Mouse (Mus musculus): ENCODE results near the gene Slc16a2. TPM values are rescaled to one million over a fixed set of nuclear protein-coding genes. Genes with fewer than 3 reads are reported as not detected.

Gene Slc16a2
- polyA plus RNA-seq, 1 experiment = 14.2 TPM

DNA sequence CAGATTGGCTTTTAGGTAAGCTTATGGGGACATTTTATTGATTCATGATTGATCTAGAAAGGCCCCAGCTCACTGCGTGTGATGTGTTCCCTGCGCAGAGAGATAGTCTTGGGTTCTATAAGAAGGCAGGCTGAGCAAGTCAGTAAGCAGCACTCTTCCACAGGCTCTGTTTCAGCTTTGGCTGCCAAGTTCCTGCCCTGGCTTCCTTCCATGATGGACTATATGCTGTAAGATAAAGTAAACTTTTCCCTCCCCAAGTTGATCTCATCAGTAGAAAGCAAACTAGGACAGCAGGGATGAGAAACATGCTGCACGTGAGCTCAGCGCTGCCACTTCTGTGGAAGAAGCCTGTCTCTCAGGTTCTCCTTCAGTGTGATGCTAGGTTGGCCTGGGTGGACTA lies 117.2 kb downstream of the Slc16a2 start:
- TF ChIP-seq CTCF (IDR thresholded peaks at IDR 0.05; ENCODE audit: low read depth, low read length) (no peak), POLR2A (IDR thresholded peaks at IDR 0.05; ENCODE audit: insufficient read depth, low read length) (no peak), EP300 (IDR thresholded peaks at IDR 0.05; ENCODE audit: insufficient read depth, low read depth, low read length) (no peak)
- Histone ChIP-seq H3K9ac (ENCODE audit: low read depth, poor library complexity, severe bottlenecking) (no peak overlapping the region), H3K27ac (ENCODE audit: insufficient read depth, low read length) (no peak overlapping the region), H3K27me3 (ENCODE audit: control insufficient read depth, insufficient read depth, low read length, poor library complexity, severe bottlenecking) (no peaks in the 10 kb centered on the region), H3K4me3 (ENCODE audit: low read depth, low read length) (no peak overlapping the region), H3K4me1 (ENCODE audit: control insufficient read depth, insufficient read depth, low read length) (no peaks in the 10 kb centered on the region), H3K36me3 (ENCODE audit: control insufficient read depth, insufficient read depth, low read length, poor library complexity, severe bottlenecking) (no peaks in the 10 kb centered on the region), H3K9me3 (replicated peaks; ENCODE audit: control insufficient read depth, insufficient read depth, low read length, poor library complexity, severe bottlenecking) (no peaks in the 10 kb centered on the region)

GRCm38 (mm10) chrX:103704024-103704423 lies 117.8 kb downstream of the Slc16a2 start:
- TF ChIP-seq EP300 (IDR thresholded peaks at IDR 0.05; ENCODE audit: insufficient read depth, low read depth, low read length) (no peak), CTCF (IDR thresholded peaks at IDR 0.05; ENCODE audit: low read depth, low read length) (no peak), POLR2A (IDR thresholded peaks at IDR 0.05; ENCODE audit: insufficient read depth, low read length) (no peak)
- Histone ChIP-seq H3K27me3 (ENCODE audit: control insufficient read depth, insufficient read depth, low read length, poor library complexity, severe bottlenecking) (no peaks in the 10 kb centered on the region), H3K36me3 (ENCODE audit: control insufficient read depth, insufficient read depth, low read length, poor library complexity, severe bottlenecking) (no peaks in the 10 kb centered on the region), H3K4me1 (ENCODE audit: control insufficient read depth, insufficient read depth, low read length) (no peaks in the 10 kb centered on the region), H3K9me3 (replicated peaks; ENCODE audit: control insufficient read depth, insufficient read depth, low read length, poor library complexity, severe bottlenecking) (no peaks in the 10 kb centered on the region), H3K9ac (ENCODE audit: low read depth, poor library complexity, severe bottlenecking) (no peak overlapping the region), H3K27ac (ENCODE audit: insufficient read depth, low read length) (no peak overlapping the region), H3K4me3 (ENCODE audit: low read depth, low read length) (no peak overlapping the region)

GRCm38 (mm10) chrX:103697796-103698195 lies 124.0 kb downstream of the Slc16a2 start:
- 0 out of 2 replicates have a peak, but pooled peaks cover 2% of the 10 kb centered on the region for H3K27me3 ChIP-seq (ENCODE audit: control insufficient read depth, insufficient read depth, low read length, poor library complexity, severe bottlenecking)
- no peaks in the 10 kb centered on the region for H3K36me3 ChIP-seq (ENCODE audit: control insufficient read depth, insufficient read depth, low read length, poor library complexity, severe bottlenecking)

GRCm38 (mm10) chrX:103696081-103696519 lies 125.7 kb downstream of the Slc16a2 start:
- TF ChIP-seq POLR2A (IDR thresholded peaks at IDR 0.05; ENCODE audit: insufficient read depth, low read length) (no peak), CTCF (IDR thresholded peaks at IDR 0.05; ENCODE audit: low read depth, low read length) (no peak)
- no peak overlapping the region for H3K27ac ChIP-seq (ENCODE audit: insufficient read depth, low read length)
- no peaks in the 10 kb centered on the region for H3K9me3 ChIP-seq (replicated peaks; ENCODE audit: control insufficient read depth, insufficient read depth, low read length, poor library complexity, severe bottlenecking)
- H3K36me3 ChIP-seq (ENCODE audit: control insufficient read depth, insufficient read depth, low read length, poor library complexity, severe bottlenecking) = no peaks in the 10 kb centered on the region
- H3K4me3 ChIP-seq (ENCODE audit: low read depth, low read length) = no peak overlapping the region
- 0 out of 2 replicates have a peak, but pooled peaks cover 2% of the 10 kb centered on the region for H3K27me3 ChIP-seq (ENCODE audit: control insufficient read depth, insufficient read depth, low read length, poor library complexity, severe bottlenecking)
- no peak overlapping the region for H3K9ac ChIP-seq (ENCODE audit: low read depth, poor library complexity, severe bottlenecking)
- H3K4me1 ChIP-seq (ENCODE audit: control insufficient read depth, insufficient read depth, low read length) = no peaks in the 10 kb centered on the region

More at GRCm38 (mm10) chrX:103697796-103698195, 124.0 kb downstream of the Slc16a2 start:
- no peaks in the 10 kb centered on the region for H3K9me3 ChIP-seq (replicated peaks; ENCODE audit: control insufficient read depth, insufficient read depth, low read length, poor library complexity, severe bottlenecking)
- H3K9ac ChIP-seq (ENCODE audit: low read depth, poor library complexity, severe bottlenecking) = no peak overlapping the region
- H3K4me3 ChIP-seq (ENCODE audit: low read depth, low read length) = no peak overlapping the region
- no peak overlapping the region for H3K27ac ChIP-seq (ENCODE audit: insufficient read depth, low read length)
- H3K4me1 ChIP-seq (ENCODE audit: control insufficient read depth, insufficient read depth, low read length) = no peaks in the 10 kb centered on the region
- TF ChIP-seq CTCF (IDR thresholded peaks at IDR 0.05; ENCODE audit: low read depth, low read length) = no peak
- TF ChIP-seq EP300 (IDR thresholded peaks at IDR 0.05; ENCODE audit: insufficient read depth, low read depth, low read length) = no peak
- TF ChIP-seq POLR2A (IDR thresholded peaks at IDR 0.05; ENCODE audit: insufficient read depth, low read length) = no peak

- Histone ChIP-seq H3K4me1 (ENCODE audit: control insufficient read depth, insufficient read depth, low read length) (no peaks in the 10 kb centered on the region), H3K4me3 (ENCODE audit: low read depth, low read length) (peak overlapping the region; percentile 59), H3K36me3 (ENCODE audit: control insufficient read depth, insufficient read depth, low read length, poor library complexity, severe bottlenecking) (no peaks in the 10 kb centered on the region), H3K27me3 (ENCODE audit: control insufficient read depth, insufficient read depth, low read length, poor library complexity, severe bottlenecking) (0 out of 2 replicates have a peak, but pooled peaks cover 2% of the 10 kb centered on the region), H3K27ac (ENCODE audit: insufficient read depth, low read length) (no peak overlapping the region), H3K9me3 (replicated peaks; ENCODE audit: control insufficient read depth, insufficient read depth, low read length, poor library complexity, severe bottlenecking) (no peaks in the 10 kb centered on the region), H3K9ac (ENCODE audit: low read depth, poor library complexity, severe bottlenecking) (no peak overlapping the region)
- TF ChIP-seq POLR2A (IDR thresholded peaks at IDR 0.05; ENCODE audit: insufficient read depth, low read length) (no peak), CTCF (IDR thresholded peaks at IDR 0.05; ENCODE audit: low read depth, low read length) (no peak), EP300 (IDR thresholded peaks at IDR 0.05; ENCODE audit: insufficient read depth, low read depth, low read length) (no peak)
These were observed 126.4 kb downstream of the Slc16a2 start for GRCm38 (mm10) chrX:103695165-103695996.

GRCm38 (mm10) chrX:103694787-103695164 lies 127.0 kb downstream of the Slc16a2 start:
- Histone ChIP-seq H3K4me3 (ENCODE audit: low read depth, low read length) (peak overlapping the region; percentile 59), H3K4me1 (ENCODE audit: control insufficient read depth, insufficient read depth, low read length) (no peaks in the 10 kb centered on the region), H3K9me3 (replicated peaks; ENCODE audit: control insufficient read depth, insufficient read depth, low read length, poor library complexity, severe bottlenecking) (no peaks in the 10 kb centered on the region), H3K36me3 (ENCODE audit: control insufficient read depth, insufficient read depth, low read length, poor library complexity, severe bottlenecking) (no peaks in the 10 kb centered on the region), H3K9ac (ENCODE audit: low read depth, poor library complexity, severe bottlenecking) (no peak overlapping the region), H3K27me3 (ENCODE audit: control insufficient read depth, insufficient read depth, low read length, poor library complexity, severe bottlenecking) (0 out of 2 replicates have a peak, but pooled peaks cover 2% of the 10 kb centered on the region), H3K27ac (ENCODE audit: insufficient read depth, low read length) (no peak overlapping the region)
- TF ChIP-seq POLR2A (IDR thresholded peaks at IDR 0.05; ENCODE audit: insufficient read depth, low read length) (no peak), EP300 (IDR thresholded peaks at IDR 0.05; ENCODE audit: insufficient read depth, low read depth, low read length) (no peak), CTCF (IDR thresholded peaks at IDR 0.05; ENCODE audit: low read depth, low read length) (no peak)
